Mouse (Mus musculus) lung, embryonic 16.5 days (tissue): ENCODE results near the gene Alg9. TPM values are rescaled to one million over a fixed set of nuclear protein-coding genes. Genes with fewer than 3 reads are reported as not detected.
A peak's percentile ranks its signal among the peaks of the same experiment; 100 is the strongest.

Source experiments
- ATAC-seq: fragments of 200-750 bp; cut with Nextera tagmentation; 2 replicates; pipeline ENCODE4 v1.8.0; 2017; ENCODE audit warnings: low read depth, mild to moderate bottlenecking, moderate library complexity
- H3K27ac ChIP-seq: fragments of 300-500 bp; sonication (generic); 2 replicates; pipeline ENCODE4 v1.5.1; 2014; ENCODE audit warnings: mild to moderate bottlenecking, control low read depth, low read length
- H3K27me3 ChIP-seq: fragments of 300-500 bp; sonication (generic); 2 replicates; pipeline ENCODE4 v1.6.1; 2014; ENCODE audit warnings: low read depth, low read length, mixed read lengths; ENCODE audit not compliant: control insufficient read depth, insufficient read depth
- H3K36me3 ChIP-seq: fragments of 300-500 bp; sonication (generic); 2 replicates; pipeline ENCODE4 v1.6.1; 2014; ENCODE audit warnings: low read length; ENCODE audit not compliant: control insufficient read depth, insufficient read depth
- H3K4me1 ChIP-seq: fragments of 300-500 bp; sonication (generic); replicated peaks from 2 replicates; pipeline ENCODE4 v1.6.1; 2014; ENCODE audit warnings: low read length, mixed read lengths; ENCODE audit not compliant: control insufficient read depth, insufficient read depth
- H3K4me2 ChIP-seq: fragments of 300-500 bp; sonication (generic); 2 replicates; pipeline ENCODE4 v1.6.1; 2014; ENCODE audit warnings: low read depth, low read length, control low read depth
- H3K4me3 ChIP-seq: fragments of 300-500 bp; sonication (generic); 2 replicates; pipeline ENCODE4 v1.5.1; 2014; ENCODE audit warnings: mild to moderate bottlenecking, low read length, control low read depth
- H3K9ac ChIP-seq: fragments of 300-500 bp; sonication (generic); 2 replicates; pipeline ENCODE4 v1.6.1; 2014; ENCODE audit warnings: low read length, control low read depth
- H3K9me3 ChIP-seq: fragments of 300-500 bp; sonication (generic); 2 replicates; pipeline ENCODE4 v1.6.1; 2016; ENCODE audit warnings: low read length; ENCODE audit not compliant: control insufficient read depth
- WGBS: fragments of 180-500 bp; shearing (Covaris S2); extraction: QIAGEN DNeasy Blood & Tissue Kit; methylation state at CpG from one replicate; pipeline ENCODE4 v1.1.7; 2014; 5-methylcytosine and 5-hydroxymethylcytosine counted together
- polyA plus RNA-seq: library from polyadenylated mRNA; unstranded; fragments of >200 nt; fragmentation: Nextera tagmentation; extraction: Ambion mirVana; gene quantifications from 2 replicates; pipeline ENCODE4 v1.2.1, GENCODE M21; 2015

Alg9 gene
- 35.0 and 39.0 TPM in 2 replicates for polyA plus RNA-seq

DNA sequence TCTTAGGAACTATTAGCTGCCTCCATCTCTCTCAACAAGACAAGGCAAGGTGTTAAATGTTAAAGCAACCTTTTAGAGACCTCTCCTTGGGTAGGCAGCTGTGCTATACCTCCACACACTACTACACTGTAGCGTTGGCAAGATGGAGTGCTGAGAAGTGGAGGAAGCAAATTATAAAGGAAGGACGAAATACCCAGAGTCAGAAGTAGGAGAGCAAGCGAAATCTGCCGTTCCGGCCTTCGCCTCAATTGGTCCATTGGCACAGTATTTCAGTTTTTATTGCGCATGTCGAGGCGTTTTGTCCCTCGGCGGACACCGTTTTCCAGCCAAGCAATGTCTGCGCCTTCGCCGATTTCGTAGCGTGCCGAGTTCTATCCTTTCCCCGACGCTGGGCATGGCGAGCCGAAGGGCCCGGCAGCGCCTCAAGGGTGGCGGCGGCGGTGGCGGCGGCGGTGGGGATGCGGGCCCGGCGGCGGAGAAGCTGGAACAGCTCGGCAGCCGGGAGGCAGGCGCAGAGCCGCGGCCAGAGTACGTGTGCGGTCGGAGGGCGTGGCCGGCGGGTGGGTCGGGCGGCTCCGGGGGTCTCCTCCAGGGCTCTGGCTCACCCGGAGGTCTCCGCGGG, at the start of gene Alg9, which contains the start of gene 1110032A03Rik:
Gene Alg9 (plus strand): TSS at position 29 of the 622 bp plus-strand sequence.
Gene 1110032A03Rik (minus strand): TSS at position 530 of the 622 bp plus-strand sequence.
- under 1% methylated on average over 48 of the region's 51 CpGs for WGBS
- Histone ChIP-seq H3K4me2 (peak within 1 kb of the TSS; percentile 91), H3K4me3 (peak within 1 kb of the TSS; percentile 98), H3K4me1 (peaks cover 11% of the 10 kb centered on the region), H3K27ac (peak within 1 kb of the TSS; percentile 53), H3K36me3 (0 out of 2 replicates have a peak, but pooled peaks cover 3% of the 10 kb centered on the region), H3K9ac (peak within 1 kb of the TSS; percentile 97), H3K27me3 (no peaks in the 10 kb centered on the region), H3K9me3 (no peaks in the 10 kb centered on the region)
- ATAC-seq: peak; percentile 82

DNA sequence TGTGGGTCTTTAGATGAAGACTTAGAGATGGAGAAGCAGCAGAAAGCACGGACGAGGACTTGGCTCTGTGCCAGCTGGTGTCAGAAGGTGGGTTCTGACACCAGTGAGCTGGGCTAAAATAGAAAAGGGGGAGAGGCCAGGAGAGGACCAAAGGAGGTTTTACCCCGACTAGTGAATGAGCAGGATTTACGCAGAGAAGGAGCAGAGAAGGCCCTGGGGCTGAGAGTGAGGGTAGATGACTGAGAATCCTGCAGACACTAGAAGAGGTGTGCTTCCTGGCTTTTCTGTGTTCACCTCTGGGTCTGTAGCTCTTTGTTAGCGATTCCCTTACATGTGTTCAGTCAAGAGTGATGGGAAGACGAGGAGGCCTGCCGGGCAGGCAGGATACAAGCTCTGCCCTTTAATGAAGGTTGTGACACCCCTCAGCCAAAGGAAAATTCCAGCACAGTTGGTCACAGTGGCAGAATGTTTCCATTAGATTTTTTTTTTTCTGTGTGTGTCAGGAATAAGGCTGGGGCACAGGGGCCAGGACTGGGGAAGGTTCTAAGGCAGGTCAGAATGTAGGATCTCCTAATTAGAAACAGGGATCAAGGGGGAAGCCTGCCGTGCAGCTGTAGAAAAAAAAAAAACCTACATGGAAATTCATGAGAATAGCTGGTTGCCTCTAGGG, 48.8 kb upstream of the Alg9 start:
- Histone ChIP-seq H3K27ac (no peak overlapping the region), H3K27me3 (no peaks in the 10 kb centered on the region), H3K4me3 (no peak overlapping the region), H3K4me1 (peaks cover 31% of the 10 kb centered on the region), H3K36me3 (no peaks in the 10 kb centered on the region), H3K9ac (no peak overlapping the region), H3K9me3 (no peaks in the 10 kb centered on the region), H3K4me2 (no peak overlapping the region)
- 55% methylated on average over 8 of the region's 8 CpGs for WGBS
- ATAC-seq: no peak

DNA sequence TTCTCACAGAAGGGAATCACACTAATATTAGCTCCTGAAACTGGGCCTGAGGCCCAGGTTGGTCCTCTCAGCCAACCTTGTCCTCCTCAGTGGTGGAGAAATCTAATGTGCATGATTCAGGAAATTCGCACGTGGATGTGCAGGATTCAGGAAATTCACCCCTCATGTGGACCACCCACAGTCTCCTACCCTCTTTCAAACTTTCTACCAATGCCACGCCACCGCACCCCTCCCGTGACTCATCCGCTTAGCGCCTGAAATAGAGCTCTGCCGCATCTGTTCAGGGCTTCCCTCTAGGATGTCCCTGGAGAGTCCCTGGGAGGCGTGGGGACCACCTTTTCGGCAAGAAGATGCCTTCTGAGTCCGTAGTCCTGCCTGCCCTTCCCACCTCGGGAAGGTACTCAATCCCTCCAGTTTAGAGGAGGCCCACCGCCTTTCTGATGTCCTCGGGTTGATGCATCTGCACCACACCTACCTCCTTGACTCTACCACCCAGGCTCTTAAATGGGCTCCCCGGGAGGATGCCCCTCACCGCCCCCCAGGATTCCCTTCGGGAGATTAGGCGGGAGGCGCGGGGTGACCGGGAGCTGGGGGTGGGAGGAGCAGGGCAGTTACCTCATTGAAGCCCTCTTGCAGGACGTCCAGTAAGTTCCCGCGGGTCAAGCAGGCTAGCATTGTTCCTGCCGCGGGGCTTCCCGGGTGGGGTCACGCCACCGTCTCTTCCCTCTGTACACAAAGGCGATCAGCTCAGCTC, 47.5 kb upstream of the Alg9 start:
- Histone ChIP-seq H3K27me3 (no peaks in the 10 kb centered on the region), H3K4me1 (peaks cover 25% of the 10 kb centered on the region), H3K9me3 (no peaks in the 10 kb centered on the region), H3K4me2 (peak overlapping the region; percentile 91), H3K9ac (peak overlapping the region; percentile 74), H3K27ac (no peak overlapping the region), H3K4me3 (peak overlapping the region; percentile 65), H3K36me3 (no peaks in the 10 kb centered on the region)
- WGBS: 2% methylated on average over 30 of the region's 30 CpGs
- ATAC-seq: 0 out of 2 replicates have a peak, but pooled peaks have one; percentile 10

DNA sequence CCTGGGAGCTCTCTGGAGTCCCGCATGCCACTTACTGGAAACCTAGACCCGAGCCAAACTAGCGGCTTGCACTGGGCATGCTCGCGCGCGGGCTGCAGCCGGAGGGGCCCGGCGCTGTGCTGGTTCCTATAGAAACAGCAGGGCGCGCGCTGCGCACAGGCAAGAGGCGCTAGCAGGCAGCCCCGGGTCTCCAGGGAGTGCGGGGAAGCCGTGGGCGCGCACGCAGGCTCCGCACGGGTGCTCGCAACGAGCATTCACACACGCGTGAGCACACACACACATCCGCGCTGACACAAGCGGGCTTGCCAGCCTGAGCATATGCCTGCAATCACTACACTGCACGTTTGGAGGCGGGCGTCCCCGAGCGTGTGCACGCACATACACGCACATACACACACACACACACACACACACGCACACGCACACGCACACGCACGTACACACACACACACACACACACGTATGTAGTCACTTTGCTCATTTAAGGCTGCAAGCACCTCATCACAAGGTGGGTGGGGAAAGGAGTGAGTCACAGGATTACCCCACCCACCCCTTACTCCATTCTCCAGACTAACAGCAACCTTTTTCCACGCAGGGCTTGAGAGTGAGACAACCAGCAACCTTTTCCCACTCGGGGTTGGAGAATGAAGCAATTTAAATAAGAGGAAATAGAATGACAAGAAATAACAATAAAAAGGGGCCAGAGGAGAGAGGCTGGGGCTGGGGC, 46.7 kb upstream of the Alg9 start:
- Histone ChIP-seq H3K36me3 (no peaks in the 10 kb centered on the region), H3K4me1 (peaks cover 19% of the 10 kb centered on the region), H3K27ac (no peak overlapping the region), H3K4me3 (peak overlapping the region; percentile 65), H3K27me3 (no peaks in the 10 kb centered on the region), H3K9me3 (no peaks in the 10 kb centered on the region), H3K4me2 (peak overlapping the region; percentile 91), H3K9ac (peak overlapping the region; percentile 74)
- under 1% methylated on average over 44 of the region's 45 CpGs for WGBS
- ATAC-seq: peak; percentile 93

DNA sequence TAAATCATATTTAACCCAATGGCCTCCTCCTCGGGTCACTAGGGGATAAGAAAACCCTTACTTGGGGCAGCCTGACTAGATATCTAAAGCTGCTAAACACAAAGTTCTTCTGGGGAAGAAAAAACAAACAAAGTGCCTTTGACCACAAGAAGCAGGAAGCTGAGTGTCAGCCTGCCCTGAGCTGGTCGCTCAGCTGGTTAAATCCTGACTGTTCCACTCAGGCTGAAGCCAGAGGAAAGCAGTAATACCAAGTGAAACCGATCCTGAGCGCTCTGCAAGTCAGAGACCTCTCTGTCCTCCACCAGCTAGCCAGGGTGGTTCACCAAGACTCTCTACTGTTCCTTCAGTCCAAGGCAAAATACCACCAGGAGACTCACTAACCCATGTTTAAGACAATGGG, 45.2 kb upstream of the Alg9 start:
- no peak for ATAC-seq
- H3K9me3 ChIP-seq: no peaks in the 10 kb centered on the region
- no peak overlapping the region for H3K4me3 ChIP-seq
- no peaks in the 10 kb centered on the region for H3K27me3 ChIP-seq
- H3K36me3 ChIP-seq: no peaks in the 10 kb centered on the region
- H3K27ac ChIP-seq: no peak overlapping the region
- H3K9ac ChIP-seq: no peak overlapping the region
- 27% methylated on average over 4 of the region's 4 CpGs for WGBS
- no peak overlapping the region for H3K4me2 ChIP-seq
- H3K4me1 ChIP-seq: peaks cover 13% of the 10 kb centered on the region; the same call in 1 of the 2 replicates

DNA sequence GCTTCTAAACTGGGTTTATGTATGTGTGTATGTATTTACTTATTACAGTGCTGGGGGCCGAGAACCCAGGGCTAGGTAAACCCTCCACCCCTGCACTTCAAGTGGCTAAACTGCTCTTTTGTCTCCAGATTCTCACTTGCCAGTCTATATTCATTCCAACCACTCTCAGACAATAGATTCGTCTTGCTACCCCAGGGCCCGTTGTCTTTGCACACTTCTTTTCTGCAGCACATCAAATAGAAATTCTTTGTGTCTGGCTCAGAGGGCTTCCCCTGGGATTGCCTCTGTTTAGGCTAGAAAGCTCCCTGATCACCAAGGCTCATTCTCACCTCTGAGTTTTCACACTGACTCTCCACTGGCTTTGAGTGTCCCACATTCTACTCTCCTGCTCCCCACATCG, 42.3 kb upstream of the Alg9 start:
- no peak for ATAC-seq
- no peaks in the 10 kb centered on the region for H3K9me3 ChIP-seq

DNA sequence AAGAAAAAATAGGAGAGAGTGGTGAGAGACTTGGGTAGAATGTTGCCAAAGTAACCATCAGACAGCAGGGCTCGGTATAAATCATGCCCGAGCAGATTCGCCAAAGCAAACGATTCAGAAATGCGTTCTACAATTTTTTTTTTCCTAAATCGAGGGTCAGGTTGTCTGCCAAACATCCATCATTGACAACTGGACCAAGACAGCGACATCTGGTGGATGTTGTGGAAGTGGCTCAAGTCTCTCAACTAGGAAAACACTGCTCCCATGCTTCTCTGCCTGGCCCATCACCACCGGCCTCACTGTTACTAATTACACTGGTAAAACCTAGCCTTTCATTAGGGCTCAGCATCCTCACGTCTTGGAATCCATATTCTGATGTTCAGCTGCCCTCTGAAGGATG, 39.8 kb upstream of the Alg9 start:
- Histone ChIP-seq H3K9ac (no peak overlapping the region), H3K4me2 (no peak overlapping the region), H3K4me1 (peaks cover 7% of the 10 kb centered on the region), H3K27ac (no peak overlapping the region), H3K36me3 (no peaks in the 10 kb centered on the region), H3K27me3 (no peaks in the 10 kb centered on the region), H3K4me3 (no peak overlapping the region), H3K9me3 (no peaks in the 10 kb centered on the region)
- ATAC-seq: no peak
- 4% methylated on average over 9 of the region's 9 CpGs for WGBS

More for the DNA sequence above, 42.3 kb upstream of the Alg9 start:
- WGBS: 14% methylated on average over 4 of the region's 4 CpGs
- H3K27me3 ChIP-seq: no peaks in the 10 kb centered on the region
- H3K4me2 ChIP-seq: no peak overlapping the region
- H3K9ac ChIP-seq: no peak overlapping the region
- no peaks in the 10 kb centered on the region for H3K4me1 ChIP-seq
- H3K36me3 ChIP-seq: no peaks in the 10 kb centered on the region
- H3K4me3 ChIP-seq: no peak overlapping the region
- H3K27ac ChIP-seq: no peak overlapping the region

DNA sequence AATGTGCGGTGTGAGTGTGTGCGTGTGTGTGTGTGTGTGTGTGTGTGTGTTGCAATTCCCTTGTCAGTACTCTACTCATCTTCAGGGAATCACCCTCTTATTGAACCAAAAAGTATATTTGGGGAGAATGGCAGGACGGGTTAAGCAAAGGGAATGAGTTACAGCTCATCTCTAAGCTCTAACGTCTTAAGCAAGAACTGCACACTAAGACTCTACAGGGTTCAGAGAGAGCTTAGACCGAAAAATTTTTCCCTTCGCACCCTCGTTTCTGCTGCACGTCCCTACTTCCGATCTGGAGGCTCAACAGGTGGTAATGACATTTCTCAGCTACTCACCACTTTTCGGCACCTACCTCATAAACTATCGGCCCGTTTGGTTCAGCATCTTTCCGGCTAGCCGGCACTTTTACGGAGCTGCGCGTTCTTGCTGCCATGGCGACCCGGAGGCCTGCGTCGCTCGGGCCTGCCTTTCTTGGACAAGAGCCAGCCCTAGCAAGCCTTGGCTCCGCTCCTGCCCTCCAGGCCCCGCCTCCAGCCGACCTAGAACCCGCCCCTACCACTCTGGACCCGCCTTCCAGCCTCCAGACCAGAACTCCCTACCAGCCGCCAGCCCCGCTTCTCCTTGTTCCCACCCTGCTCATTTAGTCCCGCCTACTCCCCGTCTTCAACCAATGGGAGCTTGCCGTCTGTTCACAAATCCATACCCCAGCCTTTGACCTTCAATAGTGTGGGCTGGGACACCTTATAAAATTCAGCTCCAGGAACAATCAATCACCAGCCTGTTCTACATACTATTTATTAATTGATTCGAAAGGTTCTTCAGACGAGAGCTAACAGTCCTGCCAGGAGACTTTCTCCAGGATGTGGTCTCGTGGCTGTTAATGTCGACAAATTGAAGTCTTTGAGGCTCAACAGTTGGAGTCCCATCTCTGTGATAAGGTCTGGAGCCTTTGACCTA, 35.6 kb upstream of the Alg9 start, which contains the start of gene Dixdc1:
Gene Dixdc1 (minus strand): TSS at position 604 of the 957 bp plus-strand sequence.
- H3K4me2 ChIP-seq: peak within 1 kb of the TSS; percentile 65
- H3K27me3 ChIP-seq: no peaks in the 10 kb centered on the region
- H3K27ac ChIP-seq: no peak within 1 kb of the TSS

More for the DNA sequence above, 35.6 kb upstream of the Alg9 start, which contains the start of gene Dixdc1:
- Histone ChIP-seq H3K4me3 (peak within 1 kb of the TSS; percentile 42), H3K4me1 (peaks cover 7% of the 10 kb centered on the region), H3K9me3 (no peaks in the 10 kb centered on the region), H3K36me3 (no peaks in the 10 kb centered on the region), H3K9ac (0 out of 2 replicates have a peak within 1 kb of the TSS, but pooled peaks have one; percentile 18)
- ATAC-seq: peak; percentile 99
- WGBS: 11% methylated on average over 36 of the region's 36 CpGs
